Mouse (Mus musculus) CD4-positive, CD25-positive, alpha-beta regulatory T cell, adult 9 weeks (primary cell): ENCODE measurements around the gene Gm6899. TPM values are rescaled to one million over a fixed set of nuclear protein-coding genes. Genes with fewer than 3 reads are reported as not detected.

ENCODE experiments used
- polyA plus RNA-seq: library from polyadenylated mRNA; unstranded; fragments of 100-300 nt; shearing (Covaris generic); gene quantifications from one replicate; pipeline ENCODE4 v1.2.1, GENCODE M21; 2017

Gm6899 gene
- polyA plus RNA-seq, result not detected

GRCm38 (mm10) chr11:26593061-26594059 lies at the start of gene Gm6899, which contains the start of gene Vrk2:
TSS of gene Gm6899 (plus strand) at chr11:26593241.
TSS of gene Vrk2 (minus strand) at chr11:26593999.

Other genes starting within 250 kb of the Gm6899 start
- 27.8 TPM for gene Fancl, start 207.1 kb upstream of the Gm6899 start, polyA plus RNA-seq
- 45.3 TPM for gene Vrk2, start 758 bp downstream of the Gm6899 start, polyA plus RNA-seq